Mouse (Mus musculus) lung, embryonic 14.5 days (tissue): ENCODE data around the gene Gja10. TPM values are rescaled to one million over a fixed set of nuclear protein-coding genes. Genes with fewer than 3 reads are reported as not detected.

Experiments
- ATAC-seq: fragments of 200-750 bp; cut with Nextera tagmentation; 2 replicates; pipeline ENCODE4 v1.8.0; 2017; ENCODE audit warnings: mild to moderate bottlenecking, moderate TSS enrichment, moderate library complexity; ENCODE audit not compliant: insufficient read depth
- DNase-seq: peaks from one replicate; pipeline ENCODE4 v3.0.0-alpha.2; 2015
- H3K27ac ChIP-seq: fragments of 300-500 bp; sonication (generic); 2 replicates; pipeline ENCODE4 v1.5.1; 2014; ENCODE audit warnings: low read depth, mild to moderate bottlenecking, moderate library complexity
- H3K27me3 ChIP-seq: fragments of 300-500 bp; sonication (generic); 2 replicates; pipeline ENCODE4 v1.6.1; 2014; ENCODE audit warnings: low read length, control low read depth; ENCODE audit not compliant: insufficient read depth
- H3K36me3 ChIP-seq: fragments of 300-500 bp; sonication (generic); 2 replicates; pipeline ENCODE4 v1.6.1; 2014; ENCODE audit warnings: control low read depth; ENCODE audit not compliant: insufficient read depth
- H3K4me1 ChIP-seq: fragments of 300-500 bp; sonication (generic); 2 replicates; pipeline ENCODE4 v1.6.1; 2014; ENCODE audit warnings: antibody characterized with exemption, control low read depth; ENCODE audit not compliant: insufficient read depth
- H3K4me2 ChIP-seq: fragments of 300-500 bp; sonication (generic); 2 replicates; pipeline ENCODE4 v1.6.1; 2014; ENCODE audit warnings: mild to moderate bottlenecking
- H3K4me3 ChIP-seq: fragments of 300-500 bp; sonication (generic); 2 replicates; pipeline ENCODE4 v1.5.1; 2014; ENCODE audit warnings: low read depth, low read length
- H3K9ac ChIP-seq: fragments of 300-500 bp; sonication (generic); 2 replicates; pipeline ENCODE4 v1.6.1; 2014
- H3K9me3 ChIP-seq: fragments of 300-500 bp; sonication (generic); 2 replicates; pipeline ENCODE4 v1.6.1; 2016; ENCODE audit warnings: low read depth, low read length, control low read depth
- CTCF ChIP-seq: IDR thresholded peaks from 2 replicates; pipeline ENCODE4 v1.5.1; 2016; ENCODE audit warnings: antibody characterized with exemption, low read depth
- WGBS: fragments of 180-500 bp; shearing (Covaris S2); extraction: QIAGEN DNeasy Blood & Tissue Kit; methylation state at CpG from one replicate; pipeline ENCODE4 v1.1.7; 2014; 5-methylcytosine and 5-hydroxymethylcytosine counted together
- polyA plus RNA-seq: library from polyadenylated mRNA; unstranded; fragments of >200 nt; fragmentation: Nextera tagmentation; extraction: Ambion mirVana; gene quantifications from 2 replicates; pipeline ENCODE4 v1.2.1, GENCODE M21; 2014

The Gja10 gene
- polyA plus RNA-seq, result 0.09 TPM in 1 of 2 replicates, not detected in the other

DNA sequence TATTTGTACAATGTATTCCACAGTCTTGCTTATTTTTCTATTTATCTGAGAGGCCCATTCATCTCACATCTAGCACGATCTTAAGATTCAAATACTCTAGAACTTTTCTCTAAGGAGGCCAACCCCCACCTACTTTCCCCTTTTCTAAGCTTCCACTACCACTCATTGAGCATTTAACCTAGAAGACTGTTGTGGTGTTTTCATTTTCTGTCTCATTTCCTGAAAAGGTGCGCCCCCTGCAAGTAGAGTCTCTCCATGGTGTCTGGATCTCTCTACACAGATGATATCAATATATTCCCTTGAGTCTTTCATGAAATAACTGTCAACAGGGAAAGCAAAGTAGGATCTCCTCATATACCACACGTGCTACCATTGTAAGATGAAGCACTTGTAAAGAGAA, at the start of gene Gja10:
Gene Gja10, minus strand, starts transcription at position 101 of the 400 bp plus-strand sequence.
- H3K4me1 ChIP-seq, result no peaks in the 10 kb centered on the region
- no peak for TF ChIP-seq CTCF
- H3K4me3 ChIP-seq, result no peak within 1 kb of the TSS
- H3K9ac ChIP-seq, result no peak within 1 kb of the TSS
- H3K27me3 ChIP-seq, result no peaks in the 10 kb centered on the region
- ATAC-seq (no peak), DNase-seq (no peak)
- 57% methylated on average over 3 of the region's 3 CpGs for WGBS
- H3K27ac ChIP-seq, result no peak within 1 kb of the TSS
- H3K9me3 ChIP-seq, result no peaks in the 10 kb centered on the region
- H3K4me2 ChIP-seq, result no peak within 1 kb of the TSS
- no peaks in the 10 kb centered on the region for H3K36me3 ChIP-seq

DNA sequence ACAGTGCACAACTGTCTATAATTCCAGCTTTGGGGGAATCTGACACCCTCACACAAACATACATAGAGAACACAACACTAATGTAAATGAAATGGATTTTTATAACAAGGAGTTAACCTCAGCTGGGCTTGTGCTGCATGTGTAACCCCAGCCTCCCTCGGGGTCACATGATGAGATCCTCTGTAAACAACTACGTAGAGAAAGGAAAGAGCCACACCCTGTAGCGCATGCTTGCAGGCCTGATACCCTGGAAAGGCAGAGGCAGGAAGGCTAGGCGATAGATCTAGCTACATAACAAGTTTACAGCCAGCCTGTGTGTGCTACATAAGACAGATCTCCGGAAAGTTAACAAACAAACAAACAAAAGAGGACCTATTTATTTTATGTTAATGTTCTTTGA, 49.1 kb upstream of the Gja10 start:
- Histone ChIP-seq H3K4me2 (no peak overlapping the region), H3K4me1 (no peaks in the 10 kb centered on the region), H3K9me3 (no peaks in the 10 kb centered on the region), H3K9ac (no peak overlapping the region), H3K4me3 (no peak overlapping the region), H3K27me3 (no peaks in the 10 kb centered on the region), H3K36me3 (peaks cover 35% of the 10 kb centered on the region), H3K27ac (no peak overlapping the region)
- no peak for ATAC-seq
- no peak for TF ChIP-seq CTCF
- no peak for DNase-seq
- WGBS, result 66% methylated on average over 5 of the region's 5 CpGs

DNA sequence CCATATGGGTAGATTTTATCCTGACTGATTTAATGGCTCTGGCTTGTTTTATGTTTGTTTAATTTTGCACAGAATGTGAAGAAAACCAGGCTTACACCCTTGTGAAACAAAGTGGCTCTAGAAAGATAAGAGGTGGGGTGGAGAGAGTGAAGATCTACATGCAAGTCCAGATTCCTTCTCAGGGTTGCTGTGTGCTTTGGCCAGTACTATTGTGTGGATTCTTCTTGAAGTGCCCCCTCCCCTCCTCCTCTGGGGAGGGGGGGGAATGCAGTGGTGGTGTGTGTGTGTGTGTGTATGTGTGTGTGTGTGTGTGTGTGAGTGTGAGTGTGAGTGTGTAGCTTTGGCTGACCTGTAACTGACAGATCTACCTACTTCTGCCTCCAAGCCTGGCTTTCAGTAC, 19.1 kb upstream of the Gja10 start:
- Histone ChIP-seq H3K4me3 (no peak overlapping the region), H3K27ac (no peak overlapping the region), H3K36me3 (peaks cover 28% of the 10 kb centered on the region), H3K4me1 (no peaks in the 10 kb centered on the region), H3K4me2 (no peak overlapping the region), H3K9ac (no peak overlapping the region), H3K9me3 (no peaks in the 10 kb centered on the region), H3K27me3 (no peaks in the 10 kb centered on the region)
- TF ChIP-seq CTCF, result no peak
- no peak for ATAC-seq
- DNase-seq, result no peak

DNA sequence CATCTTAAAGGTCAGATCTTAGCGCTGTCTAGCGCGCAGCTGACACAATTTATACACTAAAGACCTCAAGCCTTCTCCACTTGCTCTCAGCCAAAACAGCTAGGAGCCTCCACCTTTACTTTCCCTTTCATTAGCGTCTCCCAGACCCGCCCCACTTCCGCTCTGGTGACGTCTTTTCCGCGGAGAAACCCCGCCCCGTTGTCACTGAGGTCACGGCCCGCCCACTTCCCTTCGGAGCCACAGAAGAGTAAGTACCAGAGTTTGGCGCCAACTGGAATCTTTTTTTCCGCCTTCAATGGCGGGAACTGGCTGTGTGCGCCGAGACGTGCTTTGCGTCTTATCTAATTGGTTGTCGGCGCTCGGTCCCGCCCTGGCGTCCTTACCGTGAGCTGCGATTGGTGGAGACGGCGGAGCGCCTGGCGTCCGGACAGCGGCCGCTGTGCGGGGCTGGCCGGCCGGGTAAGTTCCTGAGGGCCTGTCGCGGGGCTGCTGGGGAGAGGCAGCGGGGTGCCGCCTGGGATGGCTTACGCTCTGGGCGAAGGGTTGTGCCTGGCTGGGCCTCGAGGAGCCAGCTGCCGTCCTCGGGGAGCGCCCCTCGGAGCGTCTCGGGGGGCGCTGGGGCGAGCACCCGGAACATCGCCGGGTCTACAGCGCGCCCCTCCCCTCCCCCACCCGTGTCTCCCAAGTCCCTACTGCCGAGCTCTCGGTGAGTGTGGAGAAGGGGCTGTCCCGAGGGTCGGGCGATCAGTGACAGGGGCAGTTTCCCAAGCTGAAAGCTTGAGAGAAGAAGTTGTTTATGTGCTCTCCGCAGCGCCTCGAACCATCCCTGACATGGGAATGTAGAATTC, 12.7 kb upstream of the Gja10 start, which contains the start of gene Casp8ap2:
Gene Casp8ap2, plus strand, starts transcription at position 418 of the 848 bp plus-strand sequence.
- Histone ChIP-seq H3K27ac (peak within 1 kb of the TSS; percentile 83), H3K4me3 (peak within 1 kb of the TSS; percentile 94), H3K4me2 (peak within 1 kb of the TSS; percentile 79), H3K9me3 (no peaks in the 10 kb centered on the region), H3K36me3 (peaks cover 17% of the 10 kb centered on the region), H3K4me1 (no peaks in the 10 kb centered on the region), H3K27me3 (no peaks in the 10 kb centered on the region), H3K9ac (peak within 1 kb of the TSS; percentile 88)
- ATAC-seq, result peak; percentile 100
- WGBS, result under 1% methylated on average over 67 of the region's 67 CpGs
- DNase-seq, result peak; percentile 100
- no peak for TF ChIP-seq CTCF

DNA sequence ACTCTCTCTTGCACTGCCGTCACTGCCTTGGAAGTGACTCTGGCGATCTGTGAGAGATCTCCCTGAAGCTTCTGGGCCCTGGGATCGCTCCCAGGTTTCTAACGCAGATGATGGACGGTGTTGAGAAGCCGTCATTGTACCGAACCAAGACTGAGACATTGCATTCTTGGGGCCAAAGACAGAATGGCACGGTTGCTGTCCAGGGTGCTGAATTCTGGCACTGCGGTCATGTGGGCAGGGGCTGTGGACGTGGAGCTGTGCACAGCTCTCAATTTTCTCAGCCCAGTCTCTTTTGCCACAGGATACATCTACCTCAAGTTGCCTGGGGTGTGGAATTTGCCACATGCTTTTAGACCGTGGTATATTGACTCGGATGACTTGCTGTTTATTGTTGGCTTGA, 1.4 kb downstream of the Gja10 start:
- H3K9ac ChIP-seq, result no peak overlapping the region
- ATAC-seq, result peak; percentile 52; the same call in 1 of the 2 replicates
- no peak for TF ChIP-seq CTCF

DNA sequence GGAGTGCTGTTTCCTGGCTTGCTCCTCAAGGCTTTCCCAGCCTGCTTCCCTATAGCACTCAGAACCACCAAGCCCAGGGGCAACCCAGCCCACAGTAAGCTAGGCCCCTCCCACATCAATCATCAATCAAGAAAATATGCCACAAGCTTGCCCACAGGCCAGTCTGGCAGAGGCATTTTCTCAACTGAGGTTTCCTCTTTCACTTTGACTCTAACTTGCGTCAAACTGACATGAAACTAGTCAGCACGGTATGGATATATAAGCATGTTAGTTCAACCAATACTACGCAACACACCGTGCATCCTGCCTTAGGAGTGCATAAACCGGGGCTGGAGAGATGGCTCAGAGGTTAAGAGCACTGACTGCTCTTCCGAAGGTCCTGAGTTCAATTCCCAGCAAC, 14.3 kb downstream of the Gja10 start:
- Histone ChIP-seq H3K36me3 (no peaks in the 10 kb centered on the region), H3K9me3 (no peaks in the 10 kb centered on the region), H3K27me3 (no peaks in the 10 kb centered on the region), H3K4me2 (no peak overlapping the region), H3K4me1 (no peaks in the 10 kb centered on the region), H3K27ac (no peak overlapping the region), H3K4me3 (no peak overlapping the region), H3K9ac (no peak overlapping the region)
- TF ChIP-seq CTCF, result no peak
- DNase-seq (no peak), ATAC-seq (no peak)
- 83% methylated on average over 6 of the region's 6 CpGs for WGBS

More for the DNA sequence above, 1.4 kb downstream of the Gja10 start:
- DNase-seq, result peak; percentile 88
- no peak overlapping the region for H3K4me3 ChIP-seq
- 20% methylated on average over 12 of the region's 12 CpGs for WGBS
- H3K36me3 ChIP-seq, result no peaks in the 10 kb centered on the region
- no peaks in the 10 kb centered on the region for H3K9me3 ChIP-seq
- H3K27ac ChIP-seq, result no peak overlapping the region
- H3K4me1 ChIP-seq, result no peaks in the 10 kb centered on the region
- H3K4me2 ChIP-seq, result no peak overlapping the region
- H3K27me3 ChIP-seq, result no peaks in the 10 kb centered on the region

DNA sequence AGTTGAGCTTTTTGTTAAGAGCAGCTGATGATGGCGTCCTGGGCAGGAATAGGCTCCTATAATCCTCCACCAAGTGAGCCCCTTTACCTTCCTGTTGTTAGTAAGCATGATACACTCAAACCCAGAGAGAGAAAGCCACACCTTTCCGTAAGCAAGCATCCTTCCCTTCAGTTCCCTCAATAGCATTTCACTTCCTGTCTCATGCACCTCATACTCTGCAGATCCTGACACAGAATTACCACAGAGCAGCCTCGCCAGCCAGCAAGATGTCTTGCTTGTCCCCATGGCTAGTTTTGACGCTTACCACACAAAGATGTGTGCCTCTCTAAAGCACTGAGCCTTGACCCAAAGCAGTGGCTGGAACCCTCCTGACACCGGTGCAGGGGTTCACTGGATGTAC, 15.0 kb downstream of the Gja10 start:
- TF ChIP-seq CTCF, result no peak
- DNase-seq (no peak), ATAC-seq (no peak)
- 82% methylated on average over 5 of the region's 5 CpGs for WGBS
- H3K27ac ChIP-seq, result no peak overlapping the region
- no peak overlapping the region for H3K9ac ChIP-seq
- H3K4me3 ChIP-seq, result no peak overlapping the region
- H3K4me2 ChIP-seq, result no peak overlapping the region
- no peaks in the 10 kb centered on the region for H3K9me3 ChIP-seq
- no peaks in the 10 kb centered on the region for H3K4me1 ChIP-seq
- no peaks in the 10 kb centered on the region for H3K36me3 ChIP-seq
- H3K27me3 ChIP-seq, result no peaks in the 10 kb centered on the region
